Mouse (Mus musculus) limb, embryonic 13.5 days (tissue): ENCODE measurements around the gene Gjc3. TPM values are rescaled to one million over a fixed set of nuclear protein-coding genes. Genes with fewer than 3 reads are reported as not detected.

Experiments used
- ATAC-seq: fragments of 200-750 bp; cut with Nextera tagmentation; 2 replicates; pipeline ENCODE4 v1.8.0; 2017; ENCODE audit warnings: low read depth, moderate number of reproducible peaks, moderate TSS enrichment; ENCODE audit not compliant: low FRiP score
- H3K27ac ChIP-seq: fragments of 300-500 bp; sonication (generic); 2 replicates; pipeline ENCODE4 v1.5.1; 2015; ENCODE audit warnings: inconsistent platforms, mild to moderate bottlenecking, moderate library complexity
- H3K27me3 ChIP-seq: fragments of 300-500 bp; sonication (generic); 2 replicates; pipeline ENCODE4 v1.6.1; 2015; ENCODE audit warnings: mild to moderate bottlenecking, inconsistent platforms
- H3K36me3 ChIP-seq: fragments of 300-500 bp; sonication (generic); 2 replicates; pipeline ENCODE4 v1.6.1; 2015; ENCODE audit warnings: inconsistent platforms, mild to moderate bottlenecking, moderate library complexity
- H3K4me1 ChIP-seq: fragments of 300-500 bp; sonication (generic); 2 replicates; pipeline ENCODE4 v1.6.1; 2015; ENCODE audit warnings: inconsistent platforms
- H3K4me2 ChIP-seq: fragments of 300-500 bp; sonication (generic); replicated peaks from 2 replicates; pipeline ENCODE4 v1.6.1; 2015; ENCODE audit warnings: inconsistent platforms, mild to moderate bottlenecking, moderate library complexity
- H3K4me3 ChIP-seq: fragments of 300-500 bp; sonication (generic); 2 replicates; pipeline ENCODE4 v1.5.1; 2015; ENCODE audit warnings: moderate library complexity, mild to moderate bottlenecking, inconsistent platforms
- H3K9ac ChIP-seq: fragments of 300-500 bp; sonication (generic); 2 replicates; pipeline ENCODE4 v1.6.1; 2015; ENCODE audit warnings: mild to moderate bottlenecking, inconsistent platforms
- H3K9me3 ChIP-seq: fragments of 300-500 bp; sonication (generic); 2 replicates; pipeline ENCODE4 v1.6.1; 2016; ENCODE audit warnings: inconsistent platforms
- WGBS: fragments of 180-500 bp; shearing (Covaris S2); methylation state at CpG from one replicate; pipeline ENCODE4 v1.1.7; 2015; 5-methylcytosine and 5-hydroxymethylcytosine counted together
- polyA plus RNA-seq: library from polyadenylated mRNA; unstranded; fragments of >200 nt; fragmentation: Nextera tagmentation; extraction: Ambion mirVana; gene quantifications from 2 replicates; pipeline ENCODE4 v1.2.1, GENCODE M21; 2015

Gene Gjc3
- 0.48 and 0.80 TPM in 2 replicates for polyA plus RNA-seq

GRCm38 (mm10) chr5:137962945-137963344 lies at the start of gene Gjc3:
Gene Gjc3, minus strand, starts transcription at chr5:137963098.
- Histone ChIP-seq H3K27ac (no peak within 1 kb of the TSS), H3K9ac (no peak within 1 kb of the TSS), H3K4me1 (no peaks in the 10 kb centered on the region), H3K4me3 (no peak within 1 kb of the TSS), H3K4me2 (no peak within 1 kb of the TSS), H3K36me3 (no peaks in the 10 kb centered on the region), H3K27me3 (no peaks in the 10 kb centered on the region), H3K9me3 (no peaks in the 10 kb centered on the region)
- ATAC-seq = no peak
- 85% methylated on average over 8 of the region's 8 CpGs for WGBS

- 84% methylated on average over 5 of the region's 5 CpGs for WGBS
- Histone ChIP-seq H3K4me3 (no peak overlapping the region), H3K9ac (no peak overlapping the region), H3K4me1 (no peaks in the 10 kb centered on the region), H3K4me2 (no peak overlapping the region), H3K36me3 (no peaks in the 10 kb centered on the region), H3K27me3 (no peaks in the 10 kb centered on the region), H3K27ac (no peak overlapping the region), H3K9me3 (no peaks in the 10 kb centered on the region)
- no peak for ATAC-seq
Observed at GRCm38 (mm10) chr5:138012382-138012781, 49.5 kb upstream of the Gjc3 start.

GRCm38 (mm10) chr5:138009437-138009836 lies 46.5 kb upstream of the Gjc3 start:
- no peak for ATAC-seq
- H3K27ac ChIP-seq = no peak overlapping the region
- no peak overlapping the region for H3K9ac ChIP-seq
- H3K4me3 ChIP-seq = no peak overlapping the region
- no peaks in the 10 kb centered on the region for H3K4me1 ChIP-seq
- no peak overlapping the region for H3K4me2 ChIP-seq
- H3K9me3 ChIP-seq = no peaks in the 10 kb centered on the region
- 86% methylated on average over 5 of the region's 5 CpGs for WGBS
- no peaks in the 10 kb centered on the region for H3K36me3 ChIP-seq
- H3K27me3 ChIP-seq = no peaks in the 10 kb centered on the region

- Histone ChIP-seq H3K36me3 (no peaks in the 10 kb centered on the region), H3K4me1 (no peaks in the 10 kb centered on the region), H3K27me3 (0 out of 2 replicates have a peak, but pooled peaks cover 5% of the 10 kb centered on the region), H3K4me2 (no peak overlapping the region), H3K4me3 (no peak overlapping the region), H3K27ac (no peak overlapping the region), H3K9me3 (0 out of 2 replicates have a peak, but pooled peaks cover under 1% of the 10 kb centered on the region), H3K9ac (no peak overlapping the region)
- 91% methylated on average over 1 of the region's 1 CpGs for WGBS
- no peak for ATAC-seq
Observed at GRCm38 (mm10) chr5:137986351-137986750, 23.5 kb upstream of the Gjc3 start.

- Histone ChIP-seq H3K9me3 (0 out of 2 replicates have a peak, but pooled peaks cover 3% of the 10 kb centered on the region), H3K4me3 (no peak within 1 kb of the TSS), H3K27ac (no peak within 1 kb of the TSS), H3K9ac (no peak within 1 kb of the TSS), H3K36me3 (no peaks in the 10 kb centered on the region), H3K4me1 (0 out of 2 replicates have a peak, but pooled peaks cover 2% of the 10 kb centered on the region), H3K27me3 (0 out of 2 replicates have a peak, but pooled peaks cover 5% of the 10 kb centered on the region), H3K4me2 (no peak within 1 kb of the TSS)
- ATAC-seq = no peak
- 62% methylated on average over 4 of the region's 4 CpGs for WGBS
Observed at GRCm38 (mm10) chr5:137981300-137981699, 18.4 kb upstream of the Gjc3 start, which contains the start of gene Azgp1. Gene Azgp1, plus strand, starts transcription at chr5:137981520.

- Histone ChIP-seq H3K27ac (no peak overlapping the region), H3K4me3 (no peak overlapping the region), H3K4me2 (no peak overlapping the region), H3K4me1 (0 out of 2 replicates have a peak, but pooled peaks cover 2% of the 10 kb centered on the region), H3K27me3 (0 out of 2 replicates have a peak, but pooled peaks cover 5% of the 10 kb centered on the region), H3K9me3 (0 out of 2 replicates have a peak, but pooled peaks cover 3% of the 10 kb centered on the region), H3K36me3 (no peaks in the 10 kb centered on the region), H3K9ac (no peak overlapping the region)
- no peak for ATAC-seq
- WGBS = 73% methylated on average over 2 of the region's 2 CpGs
Observed at GRCm38 (mm10) chr5:137979081-137979480, 16.2 kb upstream of the Gjc3 start.

- Histone ChIP-seq H3K9ac (no peak overlapping the region), H3K27me3 (0 out of 2 replicates have a peak, but pooled peaks cover 5% of the 10 kb centered on the region), H3K9me3 (0 out of 2 replicates have a peak, but pooled peaks cover 3% of the 10 kb centered on the region), H3K36me3 (no peaks in the 10 kb centered on the region), H3K4me2 (no peak overlapping the region), H3K4me3 (no peak overlapping the region), H3K4me1 (0 out of 2 replicates have a peak, but pooled peaks cover 2% of the 10 kb centered on the region), H3K27ac (no peak overlapping the region)
- no peak for ATAC-seq
- 26% methylated on average over 1 of the region's 1 CpGs for WGBS
Observed at GRCm38 (mm10) chr5:137977291-137977690, 14.4 kb upstream of the Gjc3 start.

GRCm38 (mm10) chr5:137975434-137975833 lies 12.5 kb upstream of the Gjc3 start:
- 39% methylated on average over 1 of the region's 1 CpGs for WGBS
- H3K36me3 ChIP-seq = no peaks in the 10 kb centered on the region
- 0 out of 2 replicates have a peak, but pooled peaks cover 2% of the 10 kb centered on the region for H3K4me1 ChIP-seq
- H3K27me3 ChIP-seq = no peaks in the 10 kb centered on the region
- H3K4me3 ChIP-seq = no peak overlapping the region
- H3K4me2 ChIP-seq = no peak overlapping the region
- H3K27ac ChIP-seq = no peak overlapping the region
- no peaks in the 10 kb centered on the region for H3K9me3 ChIP-seq
- no peak overlapping the region for H3K9ac ChIP-seq
- ATAC-seq = no peak

- no peaks in the 10 kb centered on the region for H3K9me3 ChIP-seq
- WGBS = 62% methylated on average over 3 of the region's 3 CpGs
- H3K27me3 ChIP-seq = no peaks in the 10 kb centered on the region
- H3K4me3 ChIP-seq = no peak overlapping the region
- H3K4me1 ChIP-seq = 0 out of 2 replicates have a peak, but pooled peaks cover 2% of the 10 kb centered on the region
- no peak overlapping the region for H3K4me2 ChIP-seq
- no peak overlapping the region for H3K9ac ChIP-seq
- no peak for ATAC-seq
- no peaks in the 10 kb centered on the region for H3K36me3 ChIP-seq
- H3K27ac ChIP-seq = no peak overlapping the region
Observed at GRCm38 (mm10) chr5:137974724-137975123, 11.8 kb upstream of the Gjc3 start.

- no peak overlapping the region for H3K9ac ChIP-seq
- H3K27ac ChIP-seq = no peak overlapping the region
- H3K4me2 ChIP-seq = no peak overlapping the region
- H3K4me3 ChIP-seq = no peak overlapping the region
- H3K4me1 ChIP-seq = no peaks in the 10 kb centered on the region
- no peak for ATAC-seq
- H3K27me3 ChIP-seq = no peaks in the 10 kb centered on the region
- WGBS = 55% methylated on average over 3 of the region's 3 CpGs
- H3K36me3 ChIP-seq = no peaks in the 10 kb centered on the region
- no peaks in the 10 kb centered on the region for H3K9me3 ChIP-seq
Observed at GRCm38 (mm10) chr5:137973738-137974137, 10.8 kb upstream of the Gjc3 start.

GRCm38 (mm10) chr5:137973161-137973560 lies 10.3 kb upstream of the Gjc3 start:
- ATAC-seq = no peak
- no peak overlapping the region for H3K9ac ChIP-seq
- 81% methylated on average over 2 of the region's 2 CpGs for WGBS

GRCm38 (mm10) chr5:137966492-137966891 lies 3.6 kb upstream of the Gjc3 start:
- Histone ChIP-seq H3K27ac (no peak overlapping the region), H3K36me3 (no peaks in the 10 kb centered on the region), H3K9me3 (no peaks in the 10 kb centered on the region), H3K4me1 (no peaks in the 10 kb centered on the region), H3K9ac (no peak overlapping the region), H3K4me3 (no peak overlapping the region), H3K4me2 (no peak overlapping the region), H3K27me3 (no peaks in the 10 kb centered on the region)
- peak; percentile 51 for ATAC-seq

More at GRCm38 (mm10) chr5:137973161-137973560, 10.3 kb upstream of the Gjc3 start:
- Histone ChIP-seq H3K27ac (no peak overlapping the region), H3K36me3 (no peaks in the 10 kb centered on the region), H3K4me2 (no peak overlapping the region), H3K27me3 (no peaks in the 10 kb centered on the region), H3K4me1 (no peaks in the 10 kb centered on the region), H3K4me3 (no peak overlapping the region), H3K9me3 (no peaks in the 10 kb centered on the region)

- no peaks in the 10 kb centered on the region for H3K27me3 ChIP-seq
- H3K36me3 ChIP-seq = no peaks in the 10 kb centered on the region
- H3K4me2 ChIP-seq = no peak overlapping the region
- no peak overlapping the region for H3K4me3 ChIP-seq
- ATAC-seq = no peak
- no peaks in the 10 kb centered on the region for H3K9me3 ChIP-seq
- no peak overlapping the region for H3K9ac ChIP-seq
- H3K27ac ChIP-seq = no peak overlapping the region
- H3K4me1 ChIP-seq = no peaks in the 10 kb centered on the region
- 86% methylated on average over 3 of the region's 3 CpGs for WGBS
Observed at GRCm38 (mm10) chr5:137956404-137956803, 6.5 kb downstream of the Gjc3 start.
